Mouse (Mus musculus) heart, embryonic 12.5 days (tissue): ENCODE data around the gene Jmjd1c. TPM values are rescaled to one million over a fixed set of nuclear protein-coding genes. Genes with fewer than 3 reads are reported as not detected.

Experiments
- ATAC-seq: fragments of 200-750 bp; cut with Nextera tagmentation; 2 replicates; pipeline ENCODE4 v1.8.0; 2017; ENCODE audit warnings: moderate TSS enrichment, moderate library complexity; ENCODE audit not compliant: insufficient number of reproducible peaks, low FRiP score
- H3K27ac ChIP-seq: fragments of 300-500 bp; sonication (generic); 2 replicates; pipeline ENCODE4 v1.5.1; 2016; ENCODE audit warnings: mild to moderate bottlenecking, moderate library complexity; ENCODE audit not compliant: poor library complexity, severe bottlenecking
- H3K27me3 ChIP-seq: fragments of 300-500 bp; sonication (generic); replicated peaks from 2 replicates; pipeline ENCODE4 v1.6.1; 2016; ENCODE audit warnings: mild to moderate bottlenecking, moderate library complexity
- H3K36me3 ChIP-seq: fragments of 300-500 bp; sonication (generic); 2 replicates; pipeline ENCODE4 v1.6.1; 2016; ENCODE audit warnings: mild to moderate bottlenecking, moderate library complexity
- H3K4me1 ChIP-seq: fragments of 300-500 bp; sonication (generic); replicated peaks from 2 replicates; pipeline ENCODE4 v1.6.1; 2016; ENCODE audit warnings: mild to moderate bottlenecking
- H3K4me2 ChIP-seq: fragments of 300-500 bp; sonication (generic); 2 replicates; pipeline ENCODE4 v1.6.1; 2016; ENCODE audit warnings: mild to moderate bottlenecking, moderate library complexity
- H3K4me3 ChIP-seq: fragments of 300-500 bp; sonication (generic); 2 replicates; pipeline ENCODE4 v1.5.1; 2016; ENCODE audit warnings: mild to moderate bottlenecking
- H3K9ac ChIP-seq: fragments of 300-500 bp; sonication (generic); 2 replicates; pipeline ENCODE4 v1.6.1; 2016; ENCODE audit warnings: mild to moderate bottlenecking, moderate library complexity
- H3K9me3 ChIP-seq: fragments of 300-500 bp; sonication (generic); replicated peaks from 2 replicates; pipeline ENCODE4 v1.6.1; 2016; ENCODE audit warnings: mild to moderate bottlenecking, moderate library complexity
- WGBS: fragments of 180-500 bp; shearing (Covaris S2); methylation state at CpG from one replicate; pipeline ENCODE4 v1.1.7; 2016; 5-methylcytosine and 5-hydroxymethylcytosine counted together
- polyA plus RNA-seq: library from polyadenylated mRNA; unstranded; fragments of >200 nt; fragmentation: Nextera tagmentation; extraction: Ambion mirVana; gene quantifications from 2 replicates; pipeline ENCODE4 v1.2.1, GENCODE M21; 2016

The Jmjd1c gene
- polyA plus RNA-seq, 1 experiment from 2014 or later, result 37.9 TPM

DNA sequence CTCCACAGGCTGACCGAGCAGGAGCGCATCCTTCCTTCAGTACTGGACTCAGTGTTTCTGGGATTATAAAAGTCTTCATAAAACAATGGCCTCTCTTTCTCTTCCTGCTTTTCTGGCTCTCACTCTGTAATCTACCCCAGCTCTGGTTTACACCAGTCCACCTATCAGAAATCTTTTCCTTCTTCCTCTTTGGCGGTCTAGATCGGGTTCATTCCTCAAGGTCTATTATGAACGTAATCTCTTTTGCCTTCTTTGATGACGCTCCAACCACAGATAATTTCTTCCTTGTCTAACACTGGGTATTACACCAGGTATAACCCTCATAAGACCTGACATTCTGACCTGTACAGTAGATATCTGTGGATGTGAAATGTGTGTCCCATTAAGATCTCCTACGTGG is 1.0 kb upstream of the Jmjd1c start:
- H3K9ac ChIP-seq, result no peak overlapping the region
- H3K4me2 ChIP-seq, result no peak overlapping the region
- no peaks in the 10 kb centered on the region for H3K9me3 ChIP-seq
- no peak overlapping the region for H3K4me3 ChIP-seq
- peaks cover 29% of the 10 kb centered on the region for H3K4me1 ChIP-seq
- WGBS, result 73% methylated on average over 7 of the region's 7 CpGs
- ATAC-seq, result no peak
- H3K27ac ChIP-seq, result no peak overlapping the region
- no peaks in the 10 kb centered on the region for H3K36me3 ChIP-seq
- H3K27me3 ChIP-seq, result no peaks in the 10 kb centered on the region

- H3K4me1 ChIP-seq, result peaks cover 47% of the 10 kb centered on the region
- H3K27ac ChIP-seq, result peak within 1 kb of the TSS; percentile 99
- WGBS, result under 1% methylated on average over 75 of the region's 97 CpGs
- H3K4me3 ChIP-seq, result peak within 1 kb of the TSS; percentile 93
- no peaks in the 10 kb centered on the region for H3K9me3 ChIP-seq
- H3K36me3 ChIP-seq, result no peaks in the 10 kb centered on the region
- ATAC-seq, result peak; percentile 89
- H3K4me2 ChIP-seq, result peak within 1 kb of the TSS; percentile 85
- no peaks in the 10 kb centered on the region for H3K27me3 ChIP-seq
- H3K9ac ChIP-seq, result peak within 1 kb of the TSS; percentile 98
Measured at GRCm38 (mm10) chr10:67096621-67097436, 904 bp downstream of the Jmjd1c start, which contains the start of gene Reep3. TSS of gene Reep3 (minus strand) at chr10:67096945.

DNA sequence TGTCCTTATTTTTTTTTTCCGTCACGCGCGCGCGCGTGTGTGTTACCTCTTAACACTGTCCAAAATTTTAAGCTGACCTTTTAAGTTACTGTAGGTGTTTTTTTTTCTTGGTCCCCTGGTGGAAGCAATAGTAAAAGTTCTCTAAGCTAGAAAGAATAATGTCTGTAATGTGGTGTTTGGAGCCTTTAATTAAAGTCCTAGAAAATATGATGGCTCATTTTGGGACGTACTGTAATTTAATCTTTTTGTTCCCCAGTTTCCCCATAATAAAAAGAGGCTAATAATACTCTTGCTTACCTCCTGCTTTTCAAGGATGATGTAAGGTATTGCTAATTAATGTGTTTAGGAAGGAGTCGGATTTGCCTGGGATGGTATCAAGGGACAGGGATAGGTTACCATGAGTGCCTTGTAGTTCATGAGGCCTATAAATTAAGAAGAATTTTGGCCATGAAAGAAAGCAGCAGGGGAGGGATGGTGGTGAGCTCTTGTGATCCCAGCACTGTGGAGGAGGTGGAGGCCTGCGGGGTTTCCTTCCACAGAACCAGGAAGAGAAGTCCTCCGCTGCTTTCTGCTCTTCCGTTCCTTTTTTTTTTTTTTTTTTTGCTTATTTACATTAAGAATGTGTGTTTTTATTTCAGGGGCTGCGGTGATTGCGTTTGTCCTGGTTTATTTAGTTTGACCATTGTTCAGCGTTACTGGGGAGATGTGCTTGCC is 1.7 kb downstream of the Jmjd1c start:
- Histone ChIP-seq H3K27me3 (no peaks in the 10 kb centered on the region), H3K9ac (peak overlapping the region; percentile 98), H3K4me2 (peak overlapping the region; percentile 85), H3K9me3 (no peaks in the 10 kb centered on the region), H3K4me1 (peaks cover 55% of the 10 kb centered on the region), H3K36me3 (no peaks in the 10 kb centered on the region), H3K4me3 (peak overlapping the region; percentile 93), H3K27ac (peak overlapping the region; percentile 99)
- no peak for ATAC-seq
- 3% methylated on average over 15 of the region's 15 CpGs for WGBS

DNA sequence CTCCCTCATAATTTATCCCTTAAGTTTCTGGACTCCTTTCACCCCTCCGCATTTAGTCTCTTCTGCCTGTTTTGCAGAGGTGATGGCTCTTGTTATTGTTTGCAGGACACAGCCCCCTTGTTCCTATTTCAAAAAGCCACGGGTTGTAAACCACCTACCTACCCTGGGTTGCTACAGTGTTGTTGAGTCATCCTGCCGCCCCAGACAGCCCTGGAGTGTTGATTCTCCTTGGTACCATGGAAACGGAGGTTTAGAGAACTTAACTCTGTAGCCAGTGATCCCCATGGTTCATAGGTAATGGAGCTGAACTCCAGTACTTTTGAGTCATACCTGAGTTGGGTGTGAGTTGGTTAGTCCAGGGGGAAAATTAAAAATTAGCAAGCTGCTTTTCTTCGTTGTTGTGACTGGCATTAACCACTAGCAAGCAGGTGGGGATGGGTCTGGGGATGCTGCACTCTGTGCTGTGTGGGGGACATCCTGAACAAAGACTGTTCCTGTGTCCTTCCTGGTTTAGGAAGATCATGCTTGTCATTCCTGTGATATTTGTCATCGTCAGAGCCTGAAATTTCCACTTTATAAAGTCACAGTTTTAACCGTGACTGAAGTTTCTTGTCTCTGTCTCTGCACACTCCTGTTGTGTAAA is 2.6 kb downstream of the Jmjd1c start:
- H3K9me3 ChIP-seq, result no peaks in the 10 kb centered on the region
- WGBS, result 12% methylated on average over 7 of the region's 7 CpGs
- H3K27ac ChIP-seq, result peak overlapping the region; percentile 34; the same call in 1 of the 2 replicates
- no peaks in the 10 kb centered on the region for H3K27me3 ChIP-seq
- peak overlapping the region; percentile 93 for H3K4me3 ChIP-seq
- H3K4me2 ChIP-seq, result peak overlapping the region; percentile 85
- H3K36me3 ChIP-seq, result no peaks in the 10 kb centered on the region
- H3K4me1 ChIP-seq, result peaks cover 64% of the 10 kb centered on the region
- no peak for ATAC-seq
- peak overlapping the region; percentile 72 for H3K9ac ChIP-seq

DNA sequence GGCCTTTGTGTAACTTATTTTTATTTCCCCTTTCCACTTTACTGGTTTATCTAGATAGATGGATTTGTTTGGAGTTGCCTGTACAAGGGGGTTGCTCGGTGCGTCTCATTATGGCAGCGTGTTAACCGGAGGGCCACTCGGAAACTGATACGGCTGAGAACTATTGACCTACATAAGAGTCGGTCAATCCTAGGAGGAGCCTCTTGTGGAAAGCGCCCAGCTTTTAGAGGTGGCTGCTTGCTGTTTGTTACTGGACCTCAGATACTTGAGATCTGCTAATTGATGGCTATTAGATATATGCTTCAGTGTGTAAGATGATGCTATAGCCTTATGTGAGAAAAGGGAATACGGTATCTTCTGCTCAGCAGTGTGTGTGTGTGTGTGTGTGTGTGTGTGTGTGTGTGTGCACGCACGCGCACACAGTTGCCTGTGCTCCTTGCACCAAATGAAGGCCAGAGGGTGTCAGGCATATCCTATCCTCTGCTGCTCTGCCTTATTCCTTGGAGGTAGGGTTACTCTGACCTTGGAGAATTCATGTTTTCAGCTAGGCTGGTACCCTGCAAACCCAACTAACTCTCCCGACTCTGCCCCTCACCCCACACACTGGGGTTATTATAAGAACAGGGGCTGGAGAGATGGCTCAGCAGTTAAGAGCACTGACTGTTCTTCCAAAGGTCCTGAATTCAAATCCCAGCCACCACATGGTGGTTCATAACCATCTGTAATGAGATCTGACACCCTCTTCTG is 3.4 kb downstream of the Jmjd1c start:
- H3K9me3 ChIP-seq, result no peaks in the 10 kb centered on the region
- no peak for ATAC-seq
- H3K9ac ChIP-seq, result peak overlapping the region; percentile 54; the same call in 1 of the 2 replicates
- peak overlapping the region; percentile 85 for H3K4me2 ChIP-seq
- no peaks in the 10 kb centered on the region for H3K36me3 ChIP-seq
- WGBS, result 45% methylated on average over 13 of the region's 13 CpGs
- peaks cover 72% of the 10 kb centered on the region for H3K4me1 ChIP-seq
- H3K27ac ChIP-seq, result peak overlapping the region; percentile 34; the same call in 1 of the 2 replicates
- peak overlapping the region; percentile 22 for H3K4me3 ChIP-seq
- H3K27me3 ChIP-seq, result no peaks in the 10 kb centered on the region

DNA sequence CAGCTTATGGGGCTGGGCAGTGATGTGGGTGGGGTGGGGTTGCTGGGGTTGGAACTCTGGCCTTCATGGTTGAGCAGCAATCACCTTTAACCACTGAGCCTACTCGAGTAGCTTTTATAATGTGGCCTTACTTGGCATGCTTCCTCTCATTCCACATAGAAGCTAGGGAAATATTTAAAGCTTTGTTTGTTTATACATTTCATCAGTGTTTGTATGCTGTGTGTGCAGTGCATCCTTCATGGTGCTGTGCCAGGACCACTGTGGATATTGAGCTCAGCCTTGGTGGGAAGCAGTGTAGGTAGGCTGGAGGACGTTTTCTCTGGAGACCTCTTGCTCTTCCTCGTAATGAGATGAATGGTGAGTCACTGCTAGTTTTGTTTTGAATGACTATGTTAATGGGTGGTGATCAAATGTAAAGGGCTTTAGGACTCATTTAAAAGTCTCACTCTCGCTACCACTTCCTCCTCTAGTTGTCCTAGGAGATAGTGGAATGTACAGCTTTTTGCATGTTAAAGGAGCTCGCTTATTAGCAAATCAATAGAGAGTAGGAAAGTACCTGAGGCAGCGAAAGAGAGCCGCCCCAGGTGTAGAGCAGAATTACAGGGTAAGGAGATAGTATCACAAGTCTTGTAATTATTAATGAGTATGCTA is 4.2 kb downstream of the Jmjd1c start:
- no peak for ATAC-seq

DNA sequence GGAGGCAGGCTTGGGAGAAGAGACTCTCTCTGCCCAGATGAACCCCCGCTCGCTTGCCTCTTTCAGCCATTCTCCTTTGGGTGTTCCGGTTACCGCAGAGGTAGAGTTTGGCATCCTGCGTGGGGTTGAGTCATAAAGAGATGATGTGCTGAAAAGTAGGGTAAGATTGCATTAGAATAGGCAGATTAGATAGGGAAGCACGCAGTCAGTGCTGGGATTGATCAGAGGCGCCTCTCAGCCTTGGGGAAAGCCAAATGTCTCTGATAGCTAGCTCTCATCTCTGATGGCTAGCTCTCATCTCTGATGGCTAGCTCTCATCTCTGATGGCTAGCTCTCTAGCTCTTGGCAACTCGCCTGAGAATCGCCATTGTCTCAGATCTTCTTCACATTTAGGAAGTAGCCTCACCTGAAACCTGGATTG is 4.9 kb downstream of the Jmjd1c start:
- Histone ChIP-seq H3K27ac (no peak overlapping the region), H3K4me2 (peak overlapping the region; percentile 35), H3K9me3 (no peaks in the 10 kb centered on the region), H3K4me3 (no peak overlapping the region), H3K9ac (peak overlapping the region; percentile 53), H3K4me1 (peaks cover 78% of the 10 kb centered on the region), H3K27me3 (no peaks in the 10 kb centered on the region), H3K36me3 (no peaks in the 10 kb centered on the region)
- WGBS, result 30% methylated on average over 9 of the region's 9 CpGs
- no peak for ATAC-seq

More for the DNA sequence above, 4.2 kb downstream of the Jmjd1c start:
- H3K4me2 ChIP-seq, result no peak overlapping the region
- no peak overlapping the region for H3K27ac ChIP-seq
- no peaks in the 10 kb centered on the region for H3K9me3 ChIP-seq
- H3K36me3 ChIP-seq, result no peaks in the 10 kb centered on the region
- H3K27me3 ChIP-seq, result no peaks in the 10 kb centered on the region
- H3K9ac ChIP-seq, result no peak overlapping the region
- WGBS, result 62% methylated on average over 7 of the region's 7 CpGs
- H3K4me3 ChIP-seq, result no peak overlapping the region
- H3K4me1 ChIP-seq, result peaks cover 72% of the 10 kb centered on the region

- 17% methylated on average over 9 of the region's 9 CpGs for WGBS
- ATAC-seq, result 0 out of 2 replicates have a peak, but pooled peaks have one; percentile 38
- H3K4me3 ChIP-seq, result no peak overlapping the region
- H3K27me3 ChIP-seq, result no peaks in the 10 kb centered on the region
- peak overlapping the region; percentile 31 for H3K27ac ChIP-seq
- H3K9me3 ChIP-seq, result no peaks in the 10 kb centered on the region
- H3K9ac ChIP-seq, result no peak overlapping the region
- H3K4me2 ChIP-seq, result peak overlapping the region; percentile 39
- 0 out of 2 replicates have a peak, but pooled peaks cover 3% of the 10 kb centered on the region for H3K36me3 ChIP-seq
- H3K4me1 ChIP-seq, result peaks cover 93% of the 10 kb centered on the region
Measured at GRCm38 (mm10) chr10:67104543-67104942, 8.6 kb downstream of the Jmjd1c start.

GRCm38 (mm10) chr10:67105331-67106217 is 9.6 kb downstream of the Jmjd1c start:
- peak overlapping the region; percentile 39 for H3K9ac ChIP-seq
- H3K27ac ChIP-seq, result no peak overlapping the region
- ATAC-seq, result no peak
- 0 out of 2 replicates have a peak, but pooled peaks cover 3% of the 10 kb centered on the region for H3K36me3 ChIP-seq
- no peak overlapping the region for H3K4me3 ChIP-seq
- H3K4me2 ChIP-seq, result peak overlapping the region; percentile 22
- H3K9me3 ChIP-seq, result no peaks in the 10 kb centered on the region
- H3K4me1 ChIP-seq, result peaks cover 90% of the 10 kb centered on the region
- H3K27me3 ChIP-seq, result no peaks in the 10 kb centered on the region
- 39% methylated on average over 19 of the region's 19 CpGs for WGBS
